Mouse (Mus musculus): ENCODE measurements around the gene Mylk. TPM values are rescaled to one million over a fixed set of nuclear protein-coding genes. Genes with fewer than 3 reads are reported as not detected.
"Not testable (repeated sequence)": the region's sequence is repeated elsewhere in the genome, so short reads cannot be mapped to it uniquely, and the experiment has no call there.

Mylk gene
- total RNA-seq (2021): 10 to 100 TPM; 30.8 to 35.8 TPM
- long read RNA-seq, experiment 1, partial matches to known transcripts: 6 of 13 reads
- long read RNA-seq, experiment 1, other reads (novel, unspliced or antisense): 7 of 13 reads
- long read RNA-seq, experiment 2, partial matches to known transcripts: 3 of 5 reads
- long read RNA-seq, experiment 2, other reads (novel, unspliced or antisense): 2 of 5 reads

DNA sequence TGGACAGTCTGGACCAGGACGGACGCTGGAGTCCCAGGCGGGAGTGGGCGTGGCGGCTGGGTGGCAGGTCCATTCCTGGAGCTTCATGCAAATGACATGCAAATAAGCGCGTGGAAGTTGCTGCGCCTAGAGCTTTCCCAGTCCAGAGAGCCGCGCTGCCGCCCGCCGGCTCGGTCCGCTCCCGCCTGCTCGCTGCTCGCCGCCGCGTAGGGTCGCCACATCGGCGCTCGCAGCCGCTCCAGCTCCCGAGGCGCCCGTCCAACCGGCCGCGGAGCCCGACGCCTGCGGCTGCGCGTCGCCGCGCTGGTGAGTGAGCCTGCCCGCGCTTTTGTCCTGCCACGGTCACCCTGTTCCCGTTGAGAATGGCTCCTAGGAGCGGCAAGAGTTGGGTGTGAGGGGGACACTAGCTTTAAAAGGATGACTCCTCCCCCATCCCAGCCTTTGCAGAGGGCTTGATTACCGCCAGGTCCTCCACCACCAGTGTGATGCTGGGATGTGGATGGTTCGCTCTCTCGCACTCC is at the start of gene Mylk:
Mylk (plus strand) TSS at position 146 of the 521 bp plus-strand sequence.
- intact Hi-C loops (cut with DNase I; ENCODE audit: low total_unique reads): no loop called here
- peak; percentile 92 for DNase-seq

GRCm38 (mm10) chr16:34698721-34699120 is 46.3 kb upstream of the Mylk start:
- intact Hi-C loops (cut with DNase I; ENCODE audit: low total_unique reads); DNase-seq: not testable (repeated sequence)

GRCm38 (mm10) chr16:34700165-34700827 is 44.7 kb upstream of the Mylk start:
- DNase-seq: peak; percentile 59
- intact Hi-C loops (cut with DNase I; ENCODE audit: low total_unique reads): loop anchor here (5.0 kb wide), 1 partner anchor 33 kb away; no protein-coding TSS in a partner anchor

- intact Hi-C loops (cut with DNase I; ENCODE audit: low total_unique reads): loop anchor here (5.0 kb wide), 1 partner anchor 34 kb away; no protein-coding TSS in a partner anchor
- DNase-seq: no peak
These were observed 44.2 kb upstream of the Mylk start for GRCm38 (mm10) chr16:34700828-34701216.

DNA sequence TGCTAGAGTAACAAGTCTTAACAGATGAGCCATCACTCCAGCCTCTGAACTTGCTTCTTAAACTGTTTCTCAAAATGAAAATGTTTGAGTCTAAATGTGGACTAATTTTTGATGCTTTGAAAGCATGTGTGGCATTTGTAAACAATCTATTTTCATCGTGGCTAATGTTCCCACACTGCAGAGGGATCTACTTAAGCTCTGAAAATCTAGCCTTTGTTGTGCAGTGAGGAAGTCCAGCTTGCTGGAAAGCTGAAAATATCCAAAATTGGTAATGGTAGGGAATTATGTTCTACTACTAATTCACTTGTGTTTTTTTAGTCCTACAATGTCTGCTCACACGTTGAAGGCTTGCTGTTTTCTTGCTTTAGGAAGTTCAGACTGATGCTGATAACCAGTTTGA is 39.0 kb upstream of the Mylk start:
- intact Hi-C loops (cut with DNase I; ENCODE audit: low total_unique reads): no loop called here

GRCm38 (mm10) chr16:34706487-34706946 is 38.5 kb upstream of the Mylk start:
- DNase-seq: peak; percentile 24
- intact Hi-C loops (cut with DNase I; ENCODE audit: low total_unique reads): no loop called here

More for the DNA sequence above, 39.0 kb upstream of the Mylk start:
- no peak for DNase-seq

GRCm38 (mm10) chr16:34711481-34711880 is 33.5 kb upstream of the Mylk start:
- DNase-seq: no peak
- intact Hi-C loops (cut with DNase I; ENCODE audit: low total_unique reads): no loop called here

DNA sequence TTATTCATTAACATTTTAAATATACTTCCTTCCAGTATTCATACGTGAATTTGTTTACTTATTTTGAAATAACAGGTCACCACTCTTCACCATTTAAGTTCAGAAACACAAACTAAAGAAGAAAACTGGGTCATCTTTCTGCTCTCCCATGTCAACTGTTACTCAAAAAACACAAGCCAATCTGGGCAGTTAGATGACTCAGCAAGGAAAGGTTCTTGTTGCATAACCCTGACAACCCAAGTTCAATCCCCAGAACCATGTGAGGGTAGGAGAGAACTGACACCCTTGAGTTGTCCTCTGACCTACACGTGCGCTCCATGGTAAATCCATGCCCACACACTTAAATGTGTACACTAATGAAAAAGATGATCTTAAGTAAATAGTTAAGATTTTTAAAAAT is 19.9 kb upstream of the Mylk start:
- intact Hi-C loops (cut with DNase I; ENCODE audit: low total_unique reads): no loop called here
- DNase-seq: no peak

DNA sequence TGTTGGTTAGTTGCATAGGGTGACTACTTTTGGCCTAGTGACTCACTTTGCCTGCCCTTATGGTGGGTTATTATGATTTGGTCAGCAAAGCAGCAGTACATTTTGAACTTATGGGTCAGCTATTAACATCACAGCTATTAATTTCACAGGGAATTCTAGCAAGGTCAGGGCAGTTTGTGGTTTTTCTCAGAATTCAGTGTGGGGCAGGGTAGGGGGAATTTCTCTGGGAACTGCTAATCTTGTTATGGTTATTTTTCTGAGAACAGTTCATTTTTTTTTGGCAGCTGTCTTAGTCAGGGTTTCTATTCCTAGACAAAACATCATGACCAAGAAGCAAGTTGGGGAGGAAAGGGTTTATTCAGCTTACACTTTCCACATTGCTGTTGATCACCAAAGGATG is 16.4 kb upstream of the Mylk start:
- DNase-seq; intact Hi-C loops (cut with DNase I; ENCODE audit: low total_unique reads): not testable (repeated sequence)

- intact Hi-C loops (cut with DNase I; ENCODE audit: low total_unique reads): no loop called here
- no peak for DNase-seq
These were observed 15.6 kb upstream of the Mylk start for GRCm38 (mm10) chr16:34729371-34729770.

DNA sequence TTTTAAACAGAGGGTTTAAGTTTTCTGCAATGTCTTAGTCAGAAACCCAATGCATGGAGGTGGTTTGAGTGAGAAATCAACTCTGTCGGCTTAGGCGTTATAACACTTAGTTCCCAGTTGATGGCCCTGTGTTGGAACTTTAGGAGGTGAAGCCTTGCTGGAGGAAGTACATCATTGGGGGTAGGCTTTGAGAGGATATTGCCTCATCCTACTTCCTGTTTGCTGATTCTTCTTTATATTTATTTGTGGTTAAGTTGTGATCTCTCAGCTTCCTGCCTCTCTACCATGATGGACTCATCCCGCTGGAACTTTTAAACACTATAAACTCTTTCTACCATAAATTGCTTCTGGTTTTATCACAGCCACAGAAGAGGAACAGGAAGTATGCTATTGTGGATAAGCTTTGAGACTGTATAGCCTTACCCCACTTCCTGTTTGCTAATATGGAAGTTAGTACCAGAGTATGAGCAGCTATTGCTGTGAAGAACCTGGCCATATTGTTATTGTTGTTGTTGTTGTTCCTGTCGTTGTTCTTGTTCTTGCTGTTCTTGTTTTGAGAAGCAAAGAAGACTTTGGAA is 6.3 kb upstream of the Mylk start:
- intact Hi-C loops (cut with DNase I; ENCODE audit: low total_unique reads): no loop called here

GRCm38 (mm10) chr16:34742930-34743329 is 2.1 kb upstream of the Mylk start:
- no peak for DNase-seq
- intact Hi-C loops (cut with DNase I; ENCODE audit: low total_unique reads): no loop called here

More for the DNA sequence above, 6.3 kb upstream of the Mylk start:
- DNase-seq: no peak

- intact Hi-C loops (cut with DNase I; ENCODE audit: low total_unique reads): no loop called here
These were observed 3.2 kb downstream of the Mylk start for GRCm38 (mm10) chr16:34748081-34748720.

GRCm38 (mm10) chr16:34749536-34749935 is 4.5 kb downstream of the Mylk start:
- no peak for DNase-seq
- intact Hi-C loops (cut with DNase I; ENCODE audit: low total_unique reads): no loop called here

More at GRCm38 (mm10) chr16:34748081-34748720, 3.2 kb downstream of the Mylk start:
- DNase-seq: no peak

DNA sequence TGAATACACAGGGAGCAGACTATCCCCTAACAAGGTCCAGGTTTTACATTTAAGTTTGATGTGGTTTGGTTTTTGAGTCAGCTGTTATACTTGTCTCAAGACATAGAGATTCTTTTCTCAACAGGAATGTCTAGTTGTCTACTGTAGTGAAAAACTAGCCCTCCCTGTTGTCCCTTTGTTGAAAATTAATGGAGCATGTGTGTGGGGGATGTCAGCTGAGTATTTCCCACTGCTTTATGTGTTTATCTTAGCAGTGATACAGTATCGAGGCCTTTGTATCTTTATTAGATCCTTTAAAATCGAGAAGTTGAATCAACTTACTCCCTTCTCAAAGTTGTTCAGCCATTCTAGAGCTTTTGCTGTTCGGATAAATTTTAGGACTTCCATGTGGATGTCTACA is 7.0 kb downstream of the Mylk start:
- intact Hi-C loops (cut with DNase I; ENCODE audit: low total_unique reads): no loop called here
- DNase-seq: no peak

DNA sequence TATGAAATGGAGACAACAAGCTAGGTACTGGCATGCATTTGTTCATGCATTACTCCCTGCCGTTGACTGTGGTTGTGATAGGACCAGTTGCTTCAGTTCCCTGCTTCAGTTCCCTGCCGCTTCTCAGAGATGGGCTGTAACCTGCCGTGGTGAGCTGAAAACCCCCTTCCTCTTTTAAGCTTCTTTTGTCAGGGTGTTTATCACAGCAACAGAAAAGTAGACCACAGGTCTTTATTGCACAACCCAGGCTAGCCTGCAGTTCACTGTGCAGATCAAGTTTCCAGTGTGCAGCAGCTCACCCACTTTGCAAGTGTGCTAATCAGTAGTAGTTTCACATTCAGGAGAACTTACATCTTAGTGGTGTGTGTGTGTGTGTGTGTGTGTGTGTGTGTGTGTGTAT is 8.0 kb downstream of the Mylk start:
- DNase-seq: no peak
- intact Hi-C loops (cut with DNase I; ENCODE audit: low total_unique reads): no loop called here

DNA sequence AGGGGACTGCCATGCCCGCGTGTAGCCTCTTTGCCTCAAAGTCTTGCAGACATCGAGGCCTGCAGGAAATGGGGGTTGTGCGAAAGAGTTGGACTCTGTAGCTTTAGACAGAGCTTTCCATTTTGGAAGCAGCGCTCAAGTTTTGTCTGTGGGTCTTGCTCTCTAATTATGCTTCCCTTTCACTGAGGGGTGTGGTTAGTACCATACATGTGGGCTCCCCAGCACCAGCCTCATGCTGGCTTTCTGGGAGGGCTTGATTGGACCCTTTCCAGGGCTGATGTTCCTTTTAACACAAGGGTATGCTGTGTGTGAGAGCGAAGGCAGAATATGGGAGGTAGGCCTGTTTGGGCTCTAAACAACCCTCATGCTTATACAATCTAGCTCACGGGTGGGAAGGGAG is 12.0 kb downstream of the Mylk start:
- intact Hi-C loops (cut with DNase I; ENCODE audit: low total_unique reads): no loop called here
- no peak for DNase-seq

- no peak for DNase-seq
- intact Hi-C loops (cut with DNase I; ENCODE audit: low total_unique reads): no loop called here
These were observed 13.2 kb downstream of the Mylk start for GRCm38 (mm10) chr16:34758205-34758604.

- DNase-seq: no peak
- intact Hi-C loops (cut with DNase I; ENCODE audit: low total_unique reads): no loop called here
These were observed 19.1 kb downstream of the Mylk start for GRCm38 (mm10) chr16:34763959-34764591.

- DNase-seq: no peak
- intact Hi-C loops (cut with DNase I; ENCODE audit: low total_unique reads): no loop called here
These were observed 20.7 kb downstream of the Mylk start for GRCm38 (mm10) chr16:34765666-34766065.
